Mouse (Mus musculus) c-Kit-positive CD71-positive TER-119-negative erythroid progenitor cells, embryonic 14.5 days (primary cell): ENCODE results near the gene Gm44790.
"Not testable (repeated sequence)": the region's sequence is repeated elsewhere in the genome, so short reads cannot be mapped to it uniquely, and the experiment has no call there.

Experiments used
- DNase-seq: peaks from one replicate; pipeline ENCODE4 v3.0.0-alpha.2; 2013; ENCODE audit warnings: low read depth

Gene Gm44790

DNA sequence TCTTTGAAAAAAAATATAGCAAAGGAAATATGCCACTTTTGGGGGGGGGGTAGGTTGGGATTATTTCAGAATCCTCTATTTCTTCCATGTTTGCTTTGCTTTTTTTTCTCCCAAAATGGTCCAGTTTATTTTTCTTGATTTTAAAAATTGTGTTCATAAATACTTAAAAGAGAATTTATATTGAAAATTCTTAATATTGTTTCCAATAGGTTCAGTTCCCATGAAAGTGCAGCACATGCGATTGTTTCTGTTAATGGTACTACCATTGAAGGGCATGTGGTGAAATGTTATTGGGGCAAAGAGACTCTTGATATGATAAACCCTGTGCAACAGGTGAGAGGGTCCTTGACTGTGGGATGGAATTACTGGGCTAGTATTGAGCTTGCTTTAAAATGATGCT lies at the start of gene Gm44790:
Gene Gm44790, plus strand, starts transcription at position 301 of the 400 bp plus-strand sequence.
- DNase-seq: no peak

DNA sequence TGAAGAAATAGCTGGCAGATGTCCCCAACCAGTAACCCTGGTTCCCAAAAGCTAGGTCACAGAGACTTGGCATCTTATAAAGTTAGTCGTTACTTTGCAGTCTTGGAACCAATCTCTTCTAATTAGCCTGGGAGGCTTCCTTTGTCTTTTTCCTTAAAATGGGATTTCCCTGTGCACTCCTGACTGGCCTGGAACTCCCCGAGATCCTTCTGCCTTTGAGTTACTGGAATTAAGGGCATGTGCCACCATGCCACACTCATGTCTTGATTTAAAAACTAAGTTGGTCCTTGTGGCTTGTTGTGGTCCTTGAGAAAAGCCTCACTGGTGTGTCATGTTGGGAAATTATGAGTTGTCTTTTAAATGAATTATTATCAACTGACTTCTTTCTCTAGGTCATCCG lies 48.1 kb upstream of the Gm44790 start:
- no peak for DNase-seq

DNA sequence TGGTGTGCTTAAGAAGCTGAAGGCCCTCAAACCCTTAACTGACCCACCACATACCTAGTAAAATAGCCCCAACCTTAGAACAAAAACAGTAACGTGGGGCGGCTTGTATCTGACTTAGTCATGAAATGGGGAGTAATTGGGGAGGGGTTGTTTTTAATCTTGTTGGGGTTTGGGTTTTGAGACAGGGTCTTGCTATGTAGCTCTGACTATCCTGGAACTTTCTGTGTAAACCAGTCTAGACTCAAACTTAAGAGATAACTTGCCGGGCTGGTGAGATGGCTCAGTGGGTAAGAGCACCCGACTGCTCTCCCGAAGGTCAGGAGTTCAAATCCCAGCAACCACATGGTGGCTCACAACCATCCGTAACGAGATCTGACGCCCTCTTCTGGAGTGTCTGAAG lies 46.3 kb upstream of the Gm44790 start:
- DNase-seq: not testable (repeated sequence)

DNA sequence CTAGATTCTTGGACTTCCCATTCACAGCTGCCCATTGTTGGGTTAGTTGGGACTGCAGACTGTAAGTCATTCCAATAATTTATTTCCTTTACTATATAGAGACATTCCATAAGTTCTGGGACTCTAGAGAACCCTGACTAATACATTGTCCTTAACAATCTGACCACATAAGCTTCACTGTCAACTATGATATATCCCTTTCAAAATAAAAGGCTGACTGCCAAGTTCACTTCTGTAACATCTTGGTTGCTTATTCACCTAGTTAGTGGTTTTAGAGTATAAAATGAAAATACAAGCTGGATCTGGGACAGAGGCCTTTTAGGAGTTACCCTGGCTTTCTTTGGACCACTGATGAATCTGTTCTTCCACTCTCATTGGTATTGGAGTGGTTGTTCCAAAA lies 43.9 kb upstream of the Gm44790 start:
- no peak for DNase-seq

DNA sequence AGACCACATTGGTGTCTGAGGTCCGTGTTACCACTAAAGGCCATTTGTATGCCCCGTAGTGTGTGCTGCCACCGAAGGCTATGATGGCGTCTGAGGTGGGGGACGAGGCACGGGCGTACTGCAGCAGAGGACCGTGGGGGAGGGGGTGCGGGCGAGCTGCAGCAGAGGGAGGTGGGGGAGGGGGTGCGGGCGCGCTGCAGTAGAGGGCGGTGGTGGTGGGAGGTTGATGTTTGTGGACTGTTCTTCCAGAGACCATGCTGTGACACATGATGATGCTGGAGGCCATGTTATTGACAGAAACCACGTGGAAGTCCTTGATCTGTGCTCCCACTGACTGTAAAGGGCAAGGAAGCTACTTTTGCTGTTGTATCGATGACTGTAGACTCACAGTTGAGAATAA lies 43.1 kb upstream of the Gm44790 start:
- no peak for DNase-seq

DNA sequence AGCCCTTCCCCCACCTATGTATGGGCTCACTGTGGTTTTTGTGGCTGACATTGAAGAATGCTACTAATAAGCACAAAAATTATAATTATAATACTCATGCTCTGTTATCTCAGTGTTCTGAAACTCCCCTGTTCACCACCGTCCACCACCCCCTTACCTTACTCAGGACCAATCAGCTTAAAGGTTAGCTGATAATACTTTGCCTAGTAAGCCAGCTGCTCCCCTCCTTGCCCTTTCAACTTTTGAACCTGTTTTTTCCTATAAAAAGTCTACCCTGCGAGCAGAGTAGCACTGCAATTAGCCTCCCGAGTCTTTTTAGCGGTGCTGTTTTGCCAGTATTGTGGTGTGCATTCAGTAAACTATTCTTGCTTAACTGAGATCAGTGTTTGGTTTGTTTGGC lies 41.8 kb upstream of the Gm44790 start:
- no peak for DNase-seq

DNA sequence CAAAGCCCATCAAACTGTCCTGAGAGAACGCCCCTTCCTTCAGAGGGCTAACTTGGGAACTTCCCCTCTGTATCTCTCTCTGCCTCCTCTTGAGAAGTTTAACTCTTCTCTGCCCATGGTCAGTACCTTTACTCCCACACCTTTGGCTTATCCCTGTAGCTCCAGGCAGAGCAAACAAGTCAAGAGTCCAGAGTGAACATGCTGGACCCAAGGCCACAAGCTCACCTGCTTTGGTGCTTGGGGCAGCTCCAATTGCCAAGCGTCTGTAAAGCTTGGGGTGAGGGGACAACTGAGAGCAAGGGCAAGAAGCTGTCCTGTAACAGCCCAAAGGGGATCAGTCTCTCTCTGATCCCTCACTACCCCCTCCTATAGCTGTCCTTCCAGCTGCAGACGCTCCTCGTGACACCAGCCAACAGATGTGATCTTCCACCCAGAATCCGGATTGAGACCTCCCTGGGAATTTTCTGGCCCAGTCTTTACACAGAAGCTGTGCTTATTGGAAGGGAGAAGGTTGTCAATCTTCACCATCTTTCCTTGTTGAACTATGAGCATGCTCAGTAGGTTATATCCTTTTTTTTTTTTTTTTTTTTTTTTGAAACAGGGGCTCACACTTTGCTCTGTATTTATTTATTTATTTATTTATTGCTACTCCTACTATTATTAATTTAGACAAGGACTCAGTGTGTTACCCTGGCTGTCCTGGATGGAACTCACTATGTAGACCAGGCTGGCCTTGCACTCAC lies 40.9 kb upstream of the Gm44790 start:
- DNase-seq: no peak

DNA sequence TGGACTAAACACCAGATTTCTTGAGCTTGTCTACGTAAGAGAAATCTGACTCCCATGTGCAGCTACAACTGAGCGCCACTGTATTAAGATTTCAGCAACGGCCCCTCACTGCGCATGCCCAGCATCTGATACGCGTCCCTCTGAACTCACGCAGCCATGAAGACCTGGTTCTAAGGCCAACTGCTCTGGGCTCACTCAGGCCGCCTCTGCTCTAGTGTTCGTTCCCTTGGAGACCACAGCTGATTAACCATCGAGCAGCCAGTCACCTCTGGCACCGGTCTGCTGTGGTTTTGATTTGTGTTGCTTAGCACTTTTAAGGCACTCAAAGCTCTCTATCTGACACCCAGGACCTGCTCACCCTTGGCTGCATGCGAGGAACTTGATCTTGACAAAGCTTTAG lies 39.1 kb upstream of the Gm44790 start:
- no peak for DNase-seq

DNA sequence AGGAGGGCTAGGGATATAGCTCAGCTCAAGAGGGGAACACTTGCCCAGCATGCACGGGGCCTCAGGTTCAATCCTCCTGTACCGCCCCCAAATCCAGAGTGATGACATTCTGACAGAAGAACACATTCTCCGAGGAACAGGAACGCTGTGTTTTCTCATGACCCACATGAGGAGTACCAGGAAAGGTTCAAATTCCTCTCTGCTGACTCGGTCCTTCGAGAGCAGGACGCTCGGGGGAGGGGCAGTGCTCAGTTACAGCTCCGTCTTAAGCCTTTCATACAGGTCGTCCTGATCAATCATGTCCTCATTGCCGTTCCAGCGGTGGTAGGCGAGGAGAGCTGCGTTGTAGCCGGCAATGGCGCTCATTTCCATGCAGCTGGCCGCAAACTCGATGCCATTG lies 38.0 kb upstream of the Gm44790 start:
- no peak for DNase-seq

DNA sequence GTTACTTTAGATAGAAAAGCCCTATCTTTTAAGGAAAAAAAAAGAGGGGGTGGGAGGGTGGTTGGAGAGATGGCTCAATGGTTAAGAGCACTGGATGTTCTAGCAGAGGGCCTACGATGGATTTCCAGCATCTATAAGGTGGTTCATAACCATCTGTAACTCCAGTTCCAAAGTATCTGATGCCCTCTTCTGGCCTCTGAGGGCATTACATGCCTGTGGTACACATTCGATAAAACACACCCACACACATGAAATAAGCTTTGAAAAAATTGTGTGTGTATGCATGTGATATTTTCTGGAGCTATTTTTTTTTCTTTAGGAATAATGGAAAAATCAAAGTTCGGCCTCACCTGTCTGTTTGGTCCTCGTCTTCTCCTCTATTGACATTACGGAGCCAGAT lies 35.1 kb upstream of the Gm44790 start:
- no peak for DNase-seq

DNA sequence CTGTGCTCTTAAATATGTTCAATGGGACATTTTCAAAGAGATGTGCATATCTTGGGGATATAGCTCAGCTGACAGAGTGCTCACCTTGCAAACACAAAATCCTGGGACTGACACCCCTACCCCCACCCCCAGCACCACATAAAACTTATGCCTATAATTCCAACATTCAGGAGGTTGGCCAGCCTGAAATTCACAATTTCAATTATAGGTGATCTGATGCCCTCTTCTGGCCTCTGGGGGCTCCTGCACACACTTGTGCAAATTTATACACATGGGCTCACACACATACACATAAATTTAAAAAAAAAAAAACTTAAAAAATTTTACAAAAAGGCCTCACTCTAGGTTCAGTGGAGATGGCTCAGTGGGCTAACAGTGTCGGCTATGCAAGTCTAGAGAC lies 33.3 kb upstream of the Gm44790 start:
- no peak for DNase-seq

DNA sequence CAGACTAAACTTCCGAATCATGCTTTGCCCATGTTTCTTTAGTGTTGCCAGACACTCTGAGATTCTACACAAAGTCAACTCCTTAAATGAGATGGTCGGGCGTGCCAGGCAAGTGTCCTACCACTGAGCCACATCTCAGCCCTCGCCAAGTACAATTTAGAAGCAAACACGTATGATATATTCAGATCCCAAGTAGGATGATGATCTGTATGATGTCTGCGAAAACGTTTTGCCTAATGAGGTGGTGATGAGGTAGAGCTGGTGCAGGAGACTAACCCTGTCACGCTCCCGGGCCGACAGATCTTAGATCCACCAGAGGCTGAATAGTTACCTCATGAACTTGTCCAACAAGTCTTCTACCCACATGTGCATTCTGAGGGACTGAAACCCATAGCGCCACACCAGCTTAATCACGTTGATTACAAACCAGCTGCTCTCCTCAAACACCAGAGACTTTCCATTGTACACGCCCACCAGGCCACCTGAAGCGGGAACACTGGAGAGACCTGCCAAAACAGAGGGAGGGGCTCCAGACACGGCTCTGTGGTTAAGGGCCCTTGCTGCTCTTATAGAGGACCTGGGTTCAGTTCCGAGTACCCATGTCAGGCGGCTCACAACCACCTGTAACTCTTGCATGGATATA lies 32.3 kb upstream of the Gm44790 start:
- DNase-seq: no peak

DNA sequence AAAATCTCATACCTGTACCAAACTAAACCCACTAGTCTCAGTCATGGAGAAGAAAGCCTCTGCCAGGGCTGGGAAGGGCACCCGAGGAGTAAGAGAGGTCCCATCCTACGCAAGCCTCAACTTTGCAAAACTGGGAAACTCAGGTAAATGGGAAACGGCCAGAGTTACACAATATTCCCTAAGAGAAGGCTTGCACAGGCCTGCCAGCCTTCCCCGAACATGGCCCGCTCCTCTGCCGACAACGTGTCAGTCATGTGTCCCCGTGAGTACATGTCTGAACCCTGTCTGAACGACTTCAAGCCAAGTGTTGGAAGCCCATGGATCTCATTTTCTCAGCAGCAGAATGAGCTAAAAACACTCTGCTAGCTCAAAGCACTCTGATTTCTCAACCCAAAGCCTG lies 31.4 kb upstream of the Gm44790 start:
- no peak for DNase-seq

DNA sequence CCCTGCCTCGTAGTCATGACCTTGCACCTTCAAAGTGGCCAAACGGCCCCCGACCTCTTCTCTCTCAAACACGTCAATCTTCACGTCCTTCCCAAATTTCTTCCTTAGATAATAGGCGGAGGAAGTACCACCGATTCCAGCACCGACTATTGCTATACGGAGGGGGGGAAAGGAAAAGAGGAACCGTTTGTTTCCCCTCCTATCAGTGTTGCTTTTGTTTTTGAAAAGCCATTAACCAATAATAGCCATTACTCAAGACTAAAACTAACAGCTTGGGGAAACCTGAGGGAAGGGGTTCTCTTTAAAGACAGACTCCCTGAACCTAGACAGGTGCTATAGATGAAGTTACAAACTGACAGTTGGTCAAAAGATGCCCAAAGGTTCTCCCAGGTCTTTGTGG lies 30.5 kb upstream of the Gm44790 start:
- DNase-seq: no peak

DNA sequence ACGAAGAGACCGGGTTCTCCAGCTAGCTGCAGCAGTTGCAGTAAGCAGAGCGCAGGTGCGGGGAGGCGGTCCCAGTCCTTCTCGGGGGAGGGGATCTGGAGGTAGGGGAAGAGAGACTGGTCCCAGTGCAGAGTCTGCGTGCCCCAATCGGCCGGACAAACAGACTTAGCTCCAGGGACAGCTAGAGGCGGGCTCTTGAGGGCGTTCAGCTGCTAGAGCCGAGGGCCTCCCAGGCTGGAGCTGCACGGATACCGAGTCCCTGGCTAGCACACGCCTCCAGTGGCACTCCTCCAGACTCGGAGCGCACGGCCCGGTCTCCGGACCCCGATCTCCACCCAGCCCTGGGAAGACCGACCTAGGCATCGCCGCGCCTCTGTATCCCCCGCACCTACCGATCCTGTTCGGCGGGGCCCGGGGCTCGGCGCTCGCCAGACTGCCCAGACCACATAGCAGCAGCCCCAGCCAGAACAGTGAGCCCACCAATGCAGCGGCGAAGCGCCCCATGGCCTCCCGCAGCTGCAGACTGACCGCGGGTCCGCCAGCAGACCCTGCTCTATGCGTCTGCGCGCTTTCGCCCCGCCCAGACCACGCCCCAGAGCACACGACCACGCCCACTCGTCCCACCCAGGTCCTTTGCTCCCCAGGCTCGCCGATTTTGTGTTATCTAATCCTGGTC lies 29.7 kb upstream of the Gm44790 start, which contains the start of gene Pcyox1:
Gene Pcyox1, minus strand, starts transcription at position 574 of the 676 bp plus-strand sequence.
- DNase-seq: peak; percentile 73

DNA sequence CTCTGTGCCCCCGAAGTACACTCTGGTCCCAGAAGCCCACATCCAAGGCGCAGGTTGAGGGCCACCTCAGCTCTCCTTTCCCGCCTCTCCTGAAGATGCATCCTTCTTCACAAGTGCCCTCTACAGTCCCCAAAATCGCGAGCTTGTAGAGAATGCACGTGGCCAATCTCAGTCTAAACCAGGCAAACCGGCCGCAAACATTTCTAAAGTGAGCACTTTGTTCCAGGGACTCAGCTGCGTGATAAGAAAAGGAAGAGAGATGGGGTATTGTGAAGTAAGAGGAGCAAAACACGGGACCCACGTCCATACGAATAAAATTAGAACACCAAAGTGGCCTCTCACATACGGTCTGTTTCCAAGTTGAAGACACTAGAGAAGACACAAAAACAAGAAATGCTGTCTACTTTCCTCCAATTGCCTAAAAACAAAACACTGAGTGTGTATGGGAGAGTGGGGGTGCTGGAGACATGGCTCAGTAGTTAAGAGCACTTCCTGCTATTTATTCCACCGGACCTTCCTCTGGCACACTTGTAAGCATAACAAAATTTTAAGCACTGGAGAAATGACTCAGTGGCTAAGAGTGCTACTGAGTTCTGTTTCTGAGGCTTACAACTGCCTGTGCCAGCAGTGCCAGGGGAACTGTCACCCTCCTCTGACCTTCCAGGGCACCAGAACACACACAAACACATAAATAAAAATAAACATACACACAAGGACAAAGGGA lies 29.0 kb upstream of the Gm44790 start:
- DNase-seq: no peak

DNA sequence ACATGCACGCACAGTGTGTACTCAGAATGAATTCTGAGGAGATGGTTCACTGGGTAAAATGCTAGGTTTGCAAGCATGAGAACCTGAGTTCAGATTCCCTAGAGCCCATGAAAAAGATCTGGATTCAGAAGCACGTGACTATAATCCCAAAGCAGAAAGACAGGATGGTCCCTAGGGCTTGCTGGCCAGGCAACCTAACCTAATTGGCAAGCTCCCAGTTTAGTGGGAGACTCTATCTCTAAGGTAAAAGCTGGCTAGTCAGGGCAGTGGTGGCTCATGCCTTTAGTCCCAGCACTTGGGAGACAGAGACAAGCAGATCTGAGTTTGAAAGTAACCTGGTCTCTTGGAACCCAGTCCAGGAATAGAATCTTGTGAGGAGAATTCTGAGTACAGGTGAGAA lies 27.5 kb upstream of the Gm44790 start:
- DNase-seq: no peak

DNA sequence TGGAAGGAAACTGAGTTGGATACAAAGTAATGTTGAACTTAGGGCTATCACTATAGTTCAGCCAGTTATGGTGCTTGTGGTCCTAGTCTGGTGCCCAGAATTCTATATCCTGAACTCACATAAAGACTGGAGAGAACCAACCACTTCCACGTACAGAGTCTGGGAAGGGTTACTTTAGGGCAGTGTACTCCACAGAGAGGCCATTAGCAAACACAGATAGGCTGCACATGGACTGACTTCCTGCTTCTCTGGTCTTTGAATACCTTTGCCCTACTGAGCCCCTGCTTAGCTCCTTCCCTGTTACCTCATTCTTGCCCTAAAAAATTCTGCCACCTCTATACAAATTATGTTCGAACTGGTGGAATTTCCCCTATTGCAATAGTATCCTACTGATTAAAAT lies 26.5 kb upstream of the Gm44790 start:
- no peak for DNase-seq

DNA sequence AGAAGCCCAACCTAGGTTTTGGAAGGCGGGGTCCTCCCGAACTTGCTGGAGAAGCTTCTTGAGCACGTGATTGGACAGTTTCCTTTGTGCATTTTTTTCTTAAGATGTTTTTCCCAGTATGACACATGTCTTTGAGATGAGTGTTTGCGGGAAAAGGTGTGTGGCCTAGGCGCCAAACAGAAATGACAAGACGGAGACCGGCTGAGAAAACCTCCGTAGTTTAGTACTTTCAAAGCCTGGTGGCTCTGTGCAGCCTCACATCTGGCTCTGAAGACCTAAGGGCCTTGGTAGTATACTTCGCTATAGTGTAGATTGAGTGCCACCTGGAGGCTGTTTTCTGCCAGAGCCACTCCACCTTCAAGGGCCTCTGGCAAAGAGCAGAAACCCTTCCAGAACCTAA lies 25.5 kb upstream of the Gm44790 start:
- peak; percentile 72 for DNase-seq

DNA sequence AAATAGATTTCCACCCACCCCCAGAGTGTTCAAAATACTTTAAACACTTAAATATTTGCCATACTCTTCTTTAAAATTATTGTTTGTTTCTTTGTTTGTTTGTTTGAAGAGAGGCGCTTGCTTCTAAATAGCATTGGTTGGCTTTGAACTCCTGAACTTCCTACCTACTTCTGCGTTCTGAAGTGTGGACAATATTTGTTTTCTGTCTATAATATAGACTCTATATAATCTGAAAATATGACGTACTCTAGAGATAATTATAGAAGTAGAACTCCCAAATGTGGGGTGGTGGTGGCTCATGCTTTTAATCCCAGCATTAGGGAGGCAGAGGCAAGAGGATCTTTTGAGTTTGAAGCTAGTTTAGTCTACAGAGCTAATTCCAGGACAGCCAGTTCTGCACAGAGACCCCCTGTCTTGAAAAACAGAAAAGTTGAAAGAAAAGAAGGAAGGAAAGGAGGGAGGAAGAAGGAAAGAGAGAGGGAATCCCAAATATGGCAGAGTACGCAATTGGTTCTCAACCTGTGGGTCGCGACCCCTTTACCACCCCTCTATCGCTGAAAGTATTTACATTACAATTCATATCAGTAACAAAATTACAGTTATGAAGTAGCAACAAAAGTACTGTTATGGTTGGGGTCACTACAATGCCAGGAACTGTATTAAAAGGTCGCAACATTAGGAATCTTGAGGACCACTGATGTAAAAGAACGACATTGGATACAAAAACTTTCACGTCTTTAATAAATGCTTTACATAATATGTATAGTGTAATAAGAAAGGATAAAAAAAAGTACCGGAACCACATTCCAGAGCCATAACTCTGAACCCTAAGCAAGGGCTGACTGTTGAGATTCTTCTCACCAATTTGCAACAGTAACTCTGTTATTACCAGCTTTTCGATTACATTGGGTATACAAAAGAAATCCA lies 23.5 kb upstream of the Gm44790 start:
- DNase-seq: no peak

DNA sequence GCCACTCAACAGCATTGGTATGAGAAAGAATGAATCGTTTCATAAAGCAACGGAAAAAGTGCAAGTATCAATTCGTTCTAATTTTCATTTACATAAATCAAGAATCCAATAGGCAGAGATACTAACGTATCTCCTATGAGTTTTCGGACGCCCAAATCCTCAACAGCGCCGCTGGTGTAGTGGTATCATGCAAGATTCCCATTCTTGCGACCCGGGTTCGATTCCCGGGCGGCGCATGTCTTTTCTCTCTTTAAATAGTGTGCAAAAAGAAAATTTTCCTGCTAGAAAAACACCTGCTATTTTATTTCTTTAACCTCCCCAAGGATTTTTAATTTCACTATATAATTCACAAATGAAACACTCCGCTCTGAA lies 22.7 kb upstream of the Gm44790 start:
- peak; percentile 83 for DNase-seq
